Mouse (Mus musculus) brain, embryonic 14.5 days (tissue): Measurements from ENCODE around the gene Tgfb1i1. TPM values are rescaled to one million over a fixed set of nuclear protein-coding genes. Genes with fewer than 3 reads are reported as not detected.

Source experiments
- DNase-seq: peaks from one replicate; pipeline ENCODE4 v3.0.0-alpha.2; 2011; ENCODE audit warnings: low read depth
- CTCF ChIP-seq: fragments of 200-500 bp; IDR thresholded peaks from 2 replicates; pipeline ENCODE4 v1.5.1; 2012; ENCODE audit warnings: inconsistent platforms, mild to moderate bottlenecking, moderate library complexity, borderline replicate concordance; ENCODE audit not compliant: insufficient read depth, insufficient read length; ENCODE audit errors: extremely low read depth
- POLR2A ChIP-seq: fragments of 200-500 bp; IDR thresholded peaks from 2 replicates; pipeline ENCODE4 v1.6.1; 2012; ENCODE audit warnings: mild to moderate bottlenecking, inconsistent platforms, borderline replicate concordance; ENCODE audit not compliant: poor library complexity, insufficient read depth, insufficient read length, severe bottlenecking; ENCODE audit errors: extremely low read depth
- polyA plus RNA-seq: library from polyadenylated mRNA; depleted of rRNA; stranded (reverse); fragments of >200 nt; gene quantifications from 2 replicates; pipeline ENCODE4 v1.2.3, GENCODE M21; 2012; rRNA removed

The Tgfb1i1 gene
- polyA plus RNA-seq, 1 experiment = 21.3 TPM

GRCm38 (mm10) chr7:128297291-128297616 lies 50.6 kb downstream of the Tgfb1i1 start:
- DNase-seq = no peak
- TF ChIP-seq CTCF (no peak), POLR2A (no peak)

DNA sequence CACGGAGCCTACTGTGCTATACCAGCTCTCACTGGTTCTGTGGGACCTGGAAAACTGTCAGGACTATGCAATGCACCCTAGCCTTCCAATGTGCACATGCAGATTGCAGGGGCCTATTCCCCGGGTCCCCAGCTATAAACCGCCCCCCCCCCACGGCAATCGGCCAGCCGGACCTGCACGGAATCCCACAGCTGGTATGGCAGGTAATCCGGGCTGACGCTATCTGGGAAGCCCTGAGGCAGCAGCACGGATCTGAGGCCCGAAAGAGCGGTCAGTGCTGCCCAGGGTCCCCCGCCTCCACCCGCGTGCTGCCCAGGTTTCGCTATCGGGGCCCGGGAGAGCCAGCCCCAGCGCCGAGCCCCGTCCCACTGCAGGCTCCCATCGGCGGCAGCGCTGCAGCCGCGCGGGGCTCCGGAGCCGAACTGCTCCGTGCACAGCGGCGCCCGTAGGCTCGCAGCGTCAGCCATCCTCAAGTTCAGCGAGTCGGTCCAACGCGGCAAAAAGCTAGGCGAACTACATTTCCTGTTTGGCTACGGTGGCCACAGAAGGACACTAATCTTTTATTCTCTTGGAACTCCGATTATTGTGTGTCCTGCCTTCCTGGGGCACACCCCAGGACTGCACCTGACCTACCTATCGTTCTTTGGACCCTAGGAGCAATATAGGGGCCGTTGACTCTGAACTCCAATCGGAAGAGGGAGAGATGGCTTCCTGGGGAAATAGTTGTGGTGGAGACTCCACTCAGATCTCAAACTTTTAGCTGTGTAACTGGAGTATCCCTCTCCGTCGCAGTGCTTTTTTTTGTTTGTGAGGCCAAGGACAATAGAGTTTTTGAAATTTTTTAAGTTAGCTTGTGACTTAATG lies 51.2 kb downstream of the Tgfb1i1 start, which contains the start of gene BC017158:
Gene BC017158 (minus strand): TSS at position 554 of the 864 bp plus-strand sequence.
- TF ChIP-seq CTCF (no peak), POLR2A (0 out of 2 replicates have a peak, but pooled peaks have one; percentile 10)
- peak; percentile 89 for DNase-seq

- peak; percentile 90 for DNase-seq
- TF ChIP-seq POLR2A = no peak
Observed at GRCm38 (mm10) chr7:128298481-128299342, 52.1 kb downstream of the Tgfb1i1 start.

DNA sequence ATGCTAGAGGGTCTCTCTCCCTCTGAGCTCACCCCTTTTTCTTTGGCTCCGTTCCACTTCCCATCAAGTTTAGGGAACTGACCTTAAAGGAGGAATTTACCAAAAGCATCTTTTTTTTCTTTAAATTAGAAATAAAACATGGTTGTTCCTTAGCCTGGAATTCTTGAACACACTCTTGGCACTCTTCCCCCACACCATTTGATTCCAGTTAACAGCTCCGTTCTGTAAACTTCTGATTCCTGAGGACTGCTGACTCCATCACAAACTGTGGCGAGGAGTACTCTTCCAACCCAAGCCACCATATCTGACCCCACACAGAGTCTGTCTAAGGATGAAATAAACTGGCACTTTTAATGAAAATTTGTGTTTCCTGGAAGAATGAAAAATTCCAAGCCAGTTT lies 54.3 kb downstream of the Tgfb1i1 start:
- no peak for DNase-seq
- no peak for TF ChIP-seq POLR2A
- no peak for TF ChIP-seq CTCF

GRCm38 (mm10) chr7:128302151-128302550 lies 55.5 kb downstream of the Tgfb1i1 start:
- DNase-seq = no peak
- no peak for TF ChIP-seq POLR2A
- TF ChIP-seq CTCF = no peak

DNA sequence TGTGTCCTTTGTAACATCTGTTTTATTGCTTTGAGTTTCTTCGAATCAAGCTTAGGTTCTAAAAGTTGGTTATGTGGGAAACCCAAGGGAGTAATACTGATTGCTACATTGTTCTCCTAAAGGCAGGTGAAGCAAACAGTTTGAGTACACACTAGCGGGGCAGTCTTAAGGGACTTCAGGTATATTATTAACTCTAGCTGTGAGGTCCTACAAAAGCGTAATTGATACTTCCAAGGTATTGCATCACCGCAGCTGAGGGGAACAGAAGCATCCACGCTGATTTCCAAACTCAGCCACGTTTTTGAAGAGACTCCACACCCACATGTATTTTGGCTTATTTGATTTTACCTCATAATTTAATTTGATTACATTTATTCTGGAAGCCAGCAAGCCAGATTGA lies 57.6 kb downstream of the Tgfb1i1 start:
- TF ChIP-seq CTCF (no peak), POLR2A (no peak)
- no peak for DNase-seq

GRCm38 (mm10) chr7:128304907-128305306 lies 58.3 kb downstream of the Tgfb1i1 start:
- TF ChIP-seq POLR2A = no peak
- TF ChIP-seq CTCF = peak; percentile 68
- DNase-seq = peak; percentile 83

Other genes starting within 250 kb of the Tgfb1i1 start
- 0.92 and 1.0 TPM in 2 replicates for gene Trim72, start 242.9 kb upstream of the Tgfb1i1 start, polyA plus RNA-seq
- gene Itgam, start 184.2 kb upstream of the Tgfb1i1 start, polyA plus RNA-seq = 1.2 and 1.3 TPM in 2 replicates
- gene Gm49368, start 184.1 kb upstream of the Tgfb1i1 start, polyA plus RNA-seq = 0.03 TPM in 1 of 2 replicates, not detected in the other
- gene Itgax, start 117.3 kb upstream of the Tgfb1i1 start, polyA plus RNA-seq = 0.08 and 0.22 TPM in 2 replicates
- 0.09 TPM in 1 of 2 replicates, not detected in the other for gene Itgad, start 92.4 kb upstream of the Tgfb1i1 start, polyA plus RNA-seq
- gene Cox6a2, start 40.4 kb upstream of the Tgfb1i1 start, polyA plus RNA-seq = 0.68 and 0.77 TPM in 2 replicates
- 17.3 and 17.8 TPM in 2 replicates for gene Armc5, start 9.5 kb upstream of the Tgfb1i1 start, polyA plus RNA-seq
- 3.5 and 4.4 TPM in 2 replicates for gene 9130023H24Rik, start 8.8 kb upstream of the Tgfb1i1 start, polyA plus RNA-seq
- 0.04 TPM in 1 of 2 replicates, not detected in the other for gene Slc5a2, start 18.8 kb downstream of the Tgfb1i1 start, polyA plus RNA-seq
- 27.6 and 34.2 TPM in 2 replicates for gene BC017158, start 51.4 kb downstream of the Tgfb1i1 start, polyA plus RNA-seq
- 22.8 and 29.1 TPM in 2 replicates for gene Rgs10, start 171.9 kb downstream of the Tgfb1i1 start, polyA plus RNA-seq
- gene Tial1, start 214.9 kb downstream of the Tgfb1i1 start, polyA plus RNA-seq = 141 and 169 TPM in 2 replicates